Mouse (Mus musculus): Measurements from ENCODE around the gene Susd4. TPM values are rescaled to one million over a fixed set of nuclear protein-coding genes. Genes with fewer than 3 reads are reported as not detected.

Susd4 gene
- polyA plus RNA-seq, 1 experiment from 2014 or later = 5.4 TPM

DNA sequence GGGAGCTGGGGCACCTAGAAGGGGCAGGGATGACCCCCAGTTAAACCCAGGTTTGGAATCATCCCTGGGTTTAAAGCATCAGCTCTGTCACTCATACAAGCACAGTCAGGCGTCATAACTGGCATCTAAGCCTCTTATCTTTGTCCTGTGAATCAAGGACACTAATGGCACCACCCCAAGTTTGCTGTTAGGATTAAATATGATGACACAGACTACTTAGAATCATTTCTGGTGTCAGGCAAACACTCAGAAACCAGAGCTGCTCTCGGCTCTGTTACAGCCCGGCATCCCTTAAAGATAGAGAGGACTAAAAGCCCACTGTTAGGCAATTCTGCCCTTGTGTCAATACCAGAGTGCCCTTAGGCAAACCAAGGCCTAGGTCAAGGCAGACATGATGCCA, 139.2 kb downstream of the Susd4 start:
- H3K9ac ChIP-seq (ENCODE audit: low read depth, low read length) = no peak overlapping the region
- H3K4me2 ChIP-seq = no peak overlapping the region
- H3K27ac ChIP-seq (ENCODE audit: low read depth, low read length) = no peak overlapping the region
- no peaks in the 10 kb centered on the region for H3K36me3 ChIP-seq (ENCODE audit: control insufficient read depth, insufficient read depth, low read length)
- no peak overlapping the region for H3K4me3 ChIP-seq (ENCODE audit: low read depth, low read length)
- WGBS (ENCODE audit: insufficient replicate concordance) = 74% methylated on average over 3 of the region's 3 CpGs
- H3K9me3 ChIP-seq (replicated peaks; ENCODE audit: control insufficient read depth, low read length) = no peaks in the 10 kb centered on the region
- no peak for ATAC-seq (replicated peaks; ENCODE audit: insufficient number of reproducible peaks, low FRiP score, low TSS enrichment)
- peaks cover 19% of the 10 kb centered on the region for H3K4me1 ChIP-seq (ENCODE audit: control insufficient read depth, insufficient read depth, low read length)
- no peaks in the 10 kb centered on the region for H3K27me3 ChIP-seq (ENCODE audit: control insufficient read depth, insufficient read depth, low read length)

DNA sequence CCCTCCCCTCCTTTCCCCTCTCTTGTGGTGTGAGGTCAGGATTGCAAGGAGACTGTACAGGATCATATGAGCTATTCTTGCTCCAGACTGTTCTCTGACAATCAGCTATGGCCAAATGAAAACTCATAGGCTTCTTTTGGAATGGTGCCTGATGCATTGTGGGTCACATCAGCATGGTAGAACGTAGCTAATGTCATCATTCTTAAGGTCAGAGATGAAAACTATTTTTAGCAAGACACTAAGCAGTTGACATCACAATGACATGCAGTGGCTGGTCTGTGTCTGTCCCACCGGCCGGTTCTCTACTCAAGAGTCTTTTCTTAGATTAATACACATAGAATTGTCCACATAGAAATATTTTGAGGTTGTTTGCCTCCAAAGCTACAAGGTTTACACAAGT, 142.0 kb downstream of the Susd4 start:
- WGBS (ENCODE audit: insufficient replicate concordance) = 43% methylated on average over 3 of the region's 3 CpGs
- H3K36me3 ChIP-seq (ENCODE audit: control insufficient read depth, insufficient read depth, low read length) = no peaks in the 10 kb centered on the region
- ATAC-seq (replicated peaks; ENCODE audit: insufficient number of reproducible peaks, low FRiP score, low TSS enrichment) = no peak
- no peaks in the 10 kb centered on the region for H3K9me3 ChIP-seq (replicated peaks; ENCODE audit: control insufficient read depth, low read length)
- no peak overlapping the region for H3K4me2 ChIP-seq
- no peaks in the 10 kb centered on the region for H3K27me3 ChIP-seq (ENCODE audit: control insufficient read depth, insufficient read depth, low read length)
- no peak overlapping the region for H3K4me3 ChIP-seq (ENCODE audit: low read depth, low read length)
- peak overlapping the region; percentile 73 for H3K27ac ChIP-seq (ENCODE audit: low read depth, low read length)
- H3K4me1 ChIP-seq (ENCODE audit: control insufficient read depth, insufficient read depth, low read length) = peaks cover 33% of the 10 kb centered on the region
- H3K9ac ChIP-seq (ENCODE audit: low read depth, low read length) = peak overlapping the region; percentile 24; the same call in 1 of the 2 replicates

- peaks cover 3% of the 10 kb centered on the region; the same call in 1 of the 2 replicates for H3K9me3 ChIP-seq (replicated peaks; ENCODE audit: control insufficient read depth, low read length)
- H3K4me3 ChIP-seq (ENCODE audit: low read depth, low read length) = no peak overlapping the region
- H3K4me2 ChIP-seq = peak overlapping the region; percentile 38
- H3K36me3 ChIP-seq (ENCODE audit: control insufficient read depth, insufficient read depth, low read length) = no peaks in the 10 kb centered on the region
- H3K27ac ChIP-seq (ENCODE audit: low read depth, low read length) = peak overlapping the region; percentile 71
- no peak overlapping the region for H3K9ac ChIP-seq (ENCODE audit: low read depth, low read length)
- H3K4me1 ChIP-seq (ENCODE audit: control insufficient read depth, insufficient read depth, low read length) = peaks cover 37% of the 10 kb centered on the region
- 9% methylated on average over 14 of the region's 14 CpGs for WGBS (ENCODE audit: insufficient replicate concordance)
- ATAC-seq (replicated peaks; ENCODE audit: insufficient number of reproducible peaks, low FRiP score, low TSS enrichment) = peak; percentile 82
- no peaks in the 10 kb centered on the region for H3K27me3 ChIP-seq (ENCODE audit: control insufficient read depth, insufficient read depth, low read length)
These were observed 144.7 kb downstream of the Susd4 start for GRCm38 (mm10) chr1:182908050-182909036.

GRCm38 (mm10) chr1:182909066-182909465, 145.4 kb downstream of the Susd4 start:
- Histone ChIP-seq H3K4me3 (ENCODE audit: low read depth, low read length) (no peak overlapping the region), H3K9ac (ENCODE audit: low read depth, low read length) (no peak overlapping the region), H3K36me3 (ENCODE audit: control insufficient read depth, insufficient read depth, low read length) (no peaks in the 10 kb centered on the region), H3K9me3 (replicated peaks; ENCODE audit: control insufficient read depth, low read length) (peaks cover 3% of the 10 kb centered on the region; the same call in 1 of the 2 replicates), H3K27ac (ENCODE audit: low read depth, low read length) (peak overlapping the region; percentile 71), H3K4me2 (no peak overlapping the region), H3K27me3 (ENCODE audit: control insufficient read depth, insufficient read depth, low read length) (no peaks in the 10 kb centered on the region), H3K4me1 (ENCODE audit: control insufficient read depth, insufficient read depth, low read length) (peaks cover 37% of the 10 kb centered on the region)
- 54% methylated on average over 3 of the region's 3 CpGs for WGBS (ENCODE audit: insufficient replicate concordance)
- ATAC-seq (replicated peaks; ENCODE audit: insufficient number of reproducible peaks, low FRiP score, low TSS enrichment) = no peak

DNA sequence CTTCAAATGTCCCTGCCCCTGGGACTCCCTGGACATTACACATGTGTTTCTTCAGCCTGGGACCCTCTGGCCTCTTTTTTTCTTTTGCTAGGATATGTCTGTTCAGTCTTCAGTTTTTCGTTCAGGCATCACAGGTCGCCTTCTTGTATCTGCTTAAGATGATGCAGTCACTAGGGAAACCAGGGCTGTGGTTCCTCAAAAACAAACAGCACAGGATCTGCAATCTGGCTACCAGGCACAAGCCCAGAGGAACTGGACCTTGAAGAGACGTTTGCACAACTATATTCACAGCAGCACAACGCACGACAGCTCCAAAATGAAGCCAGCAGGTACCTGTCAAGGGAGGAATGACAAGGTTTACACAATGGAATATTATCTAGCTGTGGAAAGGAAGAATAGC, 145.9 kb downstream of the Susd4 start:
- no peak overlapping the region for H3K4me2 ChIP-seq
- no peak for ATAC-seq (replicated peaks; ENCODE audit: insufficient number of reproducible peaks, low FRiP score, low TSS enrichment)
- H3K27me3 ChIP-seq (ENCODE audit: control insufficient read depth, insufficient read depth, low read length) = no peaks in the 10 kb centered on the region
- H3K4me3 ChIP-seq (ENCODE audit: low read depth, low read length) = no peak overlapping the region
- peaks cover 37% of the 10 kb centered on the region for H3K4me1 ChIP-seq (ENCODE audit: control insufficient read depth, insufficient read depth, low read length)
- no peaks in the 10 kb centered on the region for H3K36me3 ChIP-seq (ENCODE audit: control insufficient read depth, insufficient read depth, low read length)
- peak overlapping the region; percentile 71; the same call in 1 of the 2 replicates for H3K27ac ChIP-seq (ENCODE audit: low read depth, low read length)
- H3K9ac ChIP-seq (ENCODE audit: low read depth, low read length) = no peak overlapping the region
- 67% methylated on average over 5 of the region's 5 CpGs for WGBS (ENCODE audit: insufficient replicate concordance)
- H3K9me3 ChIP-seq (replicated peaks; ENCODE audit: control insufficient read depth, low read length) = peaks cover 3% of the 10 kb centered on the region; the same call in 1 of the 2 replicates

DNA sequence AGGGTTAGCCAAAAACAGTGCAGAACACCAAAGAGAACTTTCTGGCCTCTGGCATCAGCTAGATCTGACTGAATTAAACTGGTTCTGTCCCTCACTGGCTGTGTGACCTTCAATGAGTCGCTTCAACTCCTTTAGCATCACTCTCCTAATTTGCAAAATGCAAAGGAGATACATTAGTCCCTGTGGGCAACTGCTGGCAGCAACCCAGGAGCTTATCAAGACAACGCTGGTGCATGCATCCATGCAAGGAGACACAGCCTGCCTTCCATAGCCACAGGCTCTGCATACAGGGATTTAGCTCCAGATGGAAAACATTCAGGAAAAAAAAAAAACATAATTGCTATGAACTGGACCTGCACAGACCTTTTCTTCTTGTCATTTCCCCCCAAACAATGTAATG, 148.9 kb downstream of the Susd4 start:
- Histone ChIP-seq H3K9me3 (replicated peaks; ENCODE audit: control insufficient read depth, low read length) (peaks cover 3% of the 10 kb centered on the region; the same call in 1 of the 2 replicates), H3K9ac (ENCODE audit: low read depth, low read length) (no peak overlapping the region), H3K27ac (ENCODE audit: low read depth, low read length) (no peak overlapping the region), H3K27me3 (ENCODE audit: control insufficient read depth, insufficient read depth, low read length) (no peaks in the 10 kb centered on the region), H3K4me1 (ENCODE audit: control insufficient read depth, insufficient read depth, low read length) (peaks cover 21% of the 10 kb centered on the region), H3K36me3 (ENCODE audit: control insufficient read depth, insufficient read depth, low read length) (no peaks in the 10 kb centered on the region), H3K4me3 (ENCODE audit: low read depth, low read length) (no peak overlapping the region), H3K4me2 (no peak overlapping the region)
- WGBS (ENCODE audit: insufficient replicate concordance) = 57% methylated on average over 2 of the region's 2 CpGs
- no peak for ATAC-seq (replicated peaks; ENCODE audit: insufficient number of reproducible peaks, low FRiP score, low TSS enrichment)

GRCm38 (mm10) chr1:182914121-182914908, 150.7 kb downstream of the Susd4 start:
- Histone ChIP-seq H3K9ac (ENCODE audit: low read depth, low read length) (no peak overlapping the region), H3K4me1 (ENCODE audit: control insufficient read depth, insufficient read depth, low read length) (peaks cover 6% of the 10 kb centered on the region), H3K27ac (ENCODE audit: low read depth, low read length) (no peak overlapping the region), H3K9me3 (replicated peaks; ENCODE audit: control insufficient read depth, low read length) (peaks cover 3% of the 10 kb centered on the region; the same call in 1 of the 2 replicates), H3K27me3 (ENCODE audit: control insufficient read depth, insufficient read depth, low read length) (no peaks in the 10 kb centered on the region), H3K4me2 (no peak overlapping the region), H3K4me3 (ENCODE audit: low read depth, low read length) (no peak overlapping the region), H3K36me3 (ENCODE audit: control insufficient read depth, insufficient read depth, low read length) (no peaks in the 10 kb centered on the region)
- no peak for ATAC-seq (replicated peaks; ENCODE audit: insufficient number of reproducible peaks, low FRiP score, low TSS enrichment)
- 78% methylated on average over 4 of the region's 4 CpGs for WGBS (ENCODE audit: insufficient replicate concordance)

DNA sequence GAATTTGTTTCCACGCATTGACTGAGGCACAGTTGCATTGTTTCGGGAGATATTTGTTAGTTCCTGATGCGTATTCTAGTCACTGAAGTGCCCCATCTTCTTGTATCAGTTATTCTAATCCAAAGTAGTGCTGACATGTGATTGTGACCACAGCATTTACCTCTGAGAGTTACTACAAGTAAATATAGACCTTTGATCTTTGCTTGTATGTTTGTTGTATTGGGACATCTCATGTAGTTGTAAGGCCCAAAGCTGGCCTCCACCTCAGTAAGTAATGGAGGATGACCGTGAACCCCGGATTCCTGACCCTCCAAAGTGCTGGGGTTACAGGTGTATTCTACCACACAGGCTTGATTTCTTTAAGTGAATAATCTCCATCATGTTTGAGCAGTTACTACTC, 152.5 kb downstream of the Susd4 start:
- Histone ChIP-seq H3K9me3 (replicated peaks; ENCODE audit: control insufficient read depth, low read length) (peaks cover 3% of the 10 kb centered on the region; the same call in 1 of the 2 replicates), H3K9ac (ENCODE audit: low read depth, low read length) (no peak overlapping the region), H3K36me3 (ENCODE audit: control insufficient read depth, insufficient read depth, low read length) (no peaks in the 10 kb centered on the region), H3K27ac (ENCODE audit: low read depth, low read length) (no peak overlapping the region), H3K4me3 (ENCODE audit: low read depth, low read length) (no peak overlapping the region), H3K4me2 (no peak overlapping the region), H3K4me1 (ENCODE audit: control insufficient read depth, insufficient read depth, low read length) (peaks cover 3% of the 10 kb centered on the region; the same call in 1 of the 2 replicates), H3K27me3 (ENCODE audit: control insufficient read depth, insufficient read depth, low read length) (no peaks in the 10 kb centered on the region)
- WGBS (ENCODE audit: insufficient replicate concordance) = 93% methylated on average over 5 of the region's 5 CpGs
- no peak for ATAC-seq (replicated peaks; ENCODE audit: insufficient number of reproducible peaks, low FRiP score, low TSS enrichment)
